Mouse (Mus musculus) olfactory bulb, adult 2 months (tissue): ENCODE results near the gene Ppp3ca.

Experiments used
- CTCF ChIP-seq: fragments of 200-500 bp; IDR thresholded peaks from 2 replicates; pipeline ENCODE4 v1.5.1; 2012; ENCODE audit warnings: low read depth, mild to moderate bottlenecking, low read length, moderate library complexity; ENCODE audit not compliant: insufficient read depth
- POLR2A ChIP-seq: fragments of 200-500 bp; IDR thresholded peaks from 2 replicates; pipeline ENCODE4 v1.6.1; 2012; ENCODE audit warnings: mild to moderate bottlenecking, low read depth, low read length, moderate library complexity; ENCODE audit not compliant: insufficient read depth

DNA sequence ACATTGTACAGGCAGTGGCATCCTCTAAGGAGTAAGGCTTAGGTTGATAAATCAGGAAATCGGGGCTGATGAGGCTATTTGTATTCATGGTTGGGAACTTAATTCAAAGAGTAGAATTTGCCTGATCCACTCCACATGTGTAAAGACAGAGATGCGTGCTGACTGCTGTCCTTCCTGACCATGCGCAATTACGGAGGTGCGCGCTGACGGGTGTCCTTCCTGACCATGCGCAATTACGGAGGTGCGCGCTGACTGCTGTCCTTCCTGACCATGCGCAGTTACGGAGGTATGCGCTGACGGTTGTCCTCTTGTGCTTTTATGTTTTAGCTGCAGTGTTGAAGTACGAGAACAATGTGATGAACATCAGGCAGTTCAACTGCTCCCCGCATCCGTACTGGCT is 232.9 kb downstream of the Ppp3ca start:
- TF ChIP-seq POLR2A (no peak), CTCF (no peak)
